Mouse (Mus musculus) myocyte (in vitro differentiated cells): Measurements from ENCODE around the gene Clic3.

Experiments used
- CEBPB ChIP-seq: IDR thresholded peaks from 2 replicates; pipeline ENCODE4 v1.6.1; 2011; ENCODE audit warnings: mild to moderate bottlenecking, moderate library complexity; ENCODE audit not compliant: poor library complexity, insufficient read depth, severe bottlenecking
- E2F4 ChIP-seq: IDR thresholded peaks from one replicate; pipeline ENCODE4 v1.6.1; 2011; ENCODE audit warnings: mild to moderate bottlenecking, control low read depth, moderate library complexity; ENCODE audit not compliant: insufficient read depth
- MAX ChIP-seq: IDR thresholded peaks from one replicate; pipeline ENCODE4 v1.6.1; 2011; ENCODE audit warnings: low read depth, mild to moderate bottlenecking, control low read depth
- MYOD1 ChIP-seq, 3 experiments: IDR thresholded peaks; one replicate each; pipeline ENCODE4 v1.6.1; 2011; ENCODE audit warnings: control low read depth in 2 of 3, low read depth in 2 of 3, mild to moderate bottlenecking in 2 of 3, moderate library complexity in 1 of 3; ENCODE audit not compliant: insufficient read length in 2 of 3, control insufficient read depth in 1 of 3
- MYOG ChIP-seq, 3 experiments: IDR thresholded peaks; one replicate each; pipeline ENCODE4 v1.6.1; 2011; ENCODE audit warnings: control low read depth in 2 of 3, low read depth in 2 of 3, mild to moderate bottlenecking in 2 of 3; ENCODE audit not compliant: insufficient read length in 2 of 3, control insufficient read depth in 1 of 3, insufficient read depth in 1 of 3
- POLR2A ChIP-seq: IDR thresholded peaks from one replicate; pipeline ENCODE4 v1.6.1; 2011; ENCODE audit warnings: low read depth, mild to moderate bottlenecking, control low read depth, moderate library complexity; ENCODE audit not compliant: insufficient read length
- POLR2AphosphoS2 ChIP-seq: IDR thresholded peaks from one replicate; pipeline ENCODE4 v1.6.1; 2011; ENCODE audit warnings: low read depth, control low read depth; ENCODE audit not compliant: insufficient read length
- REST ChIP-seq: IDR thresholded peaks from one replicate; pipeline ENCODE4 v1.6.1; 2011; ENCODE audit warnings: mild to moderate bottlenecking, control low read depth, moderate library complexity; ENCODE audit not compliant: insufficient read depth, insufficient read length
- SRF ChIP-seq: IDR thresholded peaks from one replicate; pipeline ENCODE4 v1.6.1; 2011; ENCODE audit warnings: low read depth; ENCODE audit not compliant: control insufficient read depth, insufficient read length
- TCF12 ChIP-seq: IDR thresholded peaks from one replicate; pipeline ENCODE4 v1.6.1; 2011; ENCODE audit warnings: mild to moderate bottlenecking, control low read depth; ENCODE audit not compliant: poor library complexity, insufficient read depth, severe bottlenecking
- USF1 ChIP-seq: IDR thresholded peaks from one replicate; pipeline ENCODE4 v1.6.1; 2011; ENCODE audit warnings: low read depth, mild to moderate bottlenecking, control low read depth, moderate library complexity

- no peak for TF ChIP-seq E2F4
- TF ChIP-seq REST: no peak
- TF ChIP-seq POLR2A: no peak
- no peak for TF ChIP-seq MYOD1 (IDR thresholded peaks at IDR 0.05; ENCODE audit: control insufficient read depth in 1 of 3, insufficient read length in 2 of 3, low read depth in 2 of 3)
- TF ChIP-seq MAX: no peak
- TF ChIP-seq USF1: no peak
- no peak for TF ChIP-seq POLR2AphosphoS2
- no peak for TF ChIP-seq TCF12
- no peak for TF ChIP-seq MYOG (IDR thresholded peaks at IDR 0.05; ENCODE audit: control insufficient read depth in 1 of 3, insufficient read depth in 1 of 3, insufficient read length in 2 of 3, low read depth in 2 of 3)
- TF ChIP-seq CEBPB: no peak
- no peak for TF ChIP-seq SRF
Measured at GRCm38 (mm10) chr2:25461407-25461806, 4.8 kb downstream of the Clic3 start.
